Mouse (Mus musculus) CD8-positive naive resting alpha-beta T cell, adult 2 months (primary cell): ENCODE results near the gene Pkn2.

Source experiments
- DNase-seq, 2 experiments: peaks; one replicate each; pipeline ENCODE4 v3.0.0; 2022; ENCODE audit warnings: low read depth in 2 of 2, low spot score in 2 of 2

Gene Pkn2

DNA sequence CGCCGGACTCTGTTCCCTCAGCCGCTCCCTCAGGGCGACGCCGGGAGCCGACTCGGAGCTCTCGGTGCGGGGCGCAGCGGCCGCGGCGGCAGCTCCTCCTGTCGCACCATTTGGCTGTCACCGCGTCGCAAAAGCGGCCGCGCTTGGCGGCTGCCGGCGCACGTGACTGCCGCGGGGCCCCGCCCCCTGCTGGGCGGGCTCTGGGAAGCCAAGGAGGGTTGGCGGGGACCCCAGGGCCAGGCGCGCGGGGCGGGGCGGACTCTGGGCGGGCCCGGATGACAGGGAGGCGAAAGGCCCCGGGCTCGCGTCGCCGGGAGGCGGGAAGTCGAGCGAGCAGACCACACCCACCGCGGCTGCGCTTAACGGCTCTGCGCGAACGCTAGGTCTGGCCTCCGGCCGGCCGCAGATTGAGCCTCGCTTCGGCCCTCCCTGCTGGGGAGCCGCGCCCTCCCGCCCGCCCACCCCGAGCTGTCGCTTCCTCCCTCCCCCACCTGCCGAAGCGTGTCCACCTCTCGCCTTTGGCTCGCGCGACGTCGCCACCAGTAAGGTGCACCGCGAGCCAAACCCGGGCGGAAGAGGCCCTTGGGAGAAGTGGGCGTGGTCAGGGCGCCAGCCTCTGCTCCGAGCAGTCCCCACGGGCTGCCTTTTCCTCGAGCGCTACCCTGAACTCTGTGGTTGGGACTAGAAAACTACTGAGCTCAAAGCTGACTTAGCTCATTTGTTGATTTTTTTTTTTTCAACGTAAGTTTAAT, at the start of gene Pkn2:
TSS of gene Pkn2 (minus strand) at position 133 of the 752 bp plus-strand sequence.
- peak; percentile 97 to 98 for DNase-seq

DNA sequence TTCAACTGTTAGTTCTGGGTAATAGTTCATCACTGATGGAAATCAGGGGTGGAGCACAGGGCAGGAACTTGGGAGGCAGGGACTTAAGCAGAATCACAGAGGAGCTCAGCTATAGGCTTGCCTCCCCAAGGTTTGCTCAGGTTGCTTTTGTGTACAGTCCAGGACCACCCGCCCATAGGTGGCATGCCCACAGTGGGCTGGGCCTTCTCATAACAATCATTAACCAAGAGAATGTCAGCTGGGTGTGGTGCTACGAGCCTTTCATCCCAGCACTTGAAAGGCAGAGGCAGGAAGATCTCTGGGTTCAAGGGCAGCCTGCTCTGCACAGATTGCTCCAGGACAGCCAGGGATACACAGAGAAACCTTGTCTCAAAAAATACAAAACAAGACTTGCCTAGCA, 48.1 kb upstream of the Pkn2 start:
- DNase-seq: no peak

DNA sequence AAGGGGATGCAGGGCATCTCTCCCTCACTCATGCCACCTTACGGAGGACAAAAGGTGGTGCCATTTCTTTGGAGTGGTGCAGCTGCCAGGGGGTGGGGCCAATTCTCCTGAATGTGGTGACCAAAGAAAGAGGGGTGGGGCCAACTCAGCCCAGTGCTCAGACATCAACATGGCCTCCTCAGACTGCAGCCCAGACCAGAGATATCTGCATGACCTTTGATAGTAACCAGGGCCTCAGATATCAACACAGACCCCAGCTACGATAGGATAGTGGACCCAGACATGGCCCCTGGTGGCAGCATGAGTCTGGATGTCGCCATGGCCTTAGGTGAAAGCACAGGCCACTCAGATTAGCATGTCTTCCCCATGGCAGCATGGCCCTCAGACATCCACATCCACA, 45.5 kb upstream of the Pkn2 start:
- no peak for DNase-seq

DNA sequence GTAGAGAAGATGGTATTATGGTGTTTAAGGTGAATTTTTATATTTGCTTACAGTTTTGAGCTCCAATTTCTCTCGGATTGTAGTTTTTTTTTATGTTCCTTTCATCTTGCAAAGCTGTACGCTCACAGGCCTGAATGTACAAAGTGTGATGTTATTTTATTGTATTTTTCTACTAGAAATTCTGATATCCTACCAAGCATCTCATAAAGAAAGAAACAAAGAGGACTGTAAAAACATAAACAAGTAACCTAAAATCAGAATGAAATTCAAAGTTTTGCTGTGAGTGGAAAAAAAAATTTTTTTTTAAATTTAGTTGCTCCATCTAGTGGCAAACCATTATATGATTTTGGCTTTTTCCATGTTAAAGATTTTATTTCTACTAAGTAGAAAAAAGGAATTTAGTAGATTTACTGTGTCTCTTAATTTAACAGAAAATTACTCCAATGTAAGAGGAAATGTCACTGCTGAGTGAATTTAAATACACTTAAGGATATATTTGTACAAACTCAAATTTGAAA, 43.1 kb upstream of the Pkn2 start:
- DNase-seq: no peak

DNA sequence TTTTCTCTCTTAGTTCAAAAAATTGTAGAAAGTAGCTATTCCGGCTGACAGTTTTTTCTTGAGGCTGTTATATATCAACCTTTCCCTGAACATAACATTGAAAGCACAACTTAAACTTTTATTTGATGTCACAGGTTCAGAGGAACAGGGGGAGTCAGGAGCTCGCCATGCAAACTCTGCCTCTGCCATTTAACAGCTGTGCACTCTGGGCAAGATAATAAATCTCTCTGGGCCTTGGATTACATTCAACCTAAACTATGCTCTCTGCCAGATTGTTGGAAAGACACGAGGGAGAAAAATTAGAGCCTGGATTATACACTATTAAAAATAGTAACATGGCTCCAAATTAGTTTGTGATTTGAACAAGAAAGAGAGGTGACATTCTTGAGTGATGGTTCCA, 37.3 kb upstream of the Pkn2 start:
- DNase-seq: no peak

DNA sequence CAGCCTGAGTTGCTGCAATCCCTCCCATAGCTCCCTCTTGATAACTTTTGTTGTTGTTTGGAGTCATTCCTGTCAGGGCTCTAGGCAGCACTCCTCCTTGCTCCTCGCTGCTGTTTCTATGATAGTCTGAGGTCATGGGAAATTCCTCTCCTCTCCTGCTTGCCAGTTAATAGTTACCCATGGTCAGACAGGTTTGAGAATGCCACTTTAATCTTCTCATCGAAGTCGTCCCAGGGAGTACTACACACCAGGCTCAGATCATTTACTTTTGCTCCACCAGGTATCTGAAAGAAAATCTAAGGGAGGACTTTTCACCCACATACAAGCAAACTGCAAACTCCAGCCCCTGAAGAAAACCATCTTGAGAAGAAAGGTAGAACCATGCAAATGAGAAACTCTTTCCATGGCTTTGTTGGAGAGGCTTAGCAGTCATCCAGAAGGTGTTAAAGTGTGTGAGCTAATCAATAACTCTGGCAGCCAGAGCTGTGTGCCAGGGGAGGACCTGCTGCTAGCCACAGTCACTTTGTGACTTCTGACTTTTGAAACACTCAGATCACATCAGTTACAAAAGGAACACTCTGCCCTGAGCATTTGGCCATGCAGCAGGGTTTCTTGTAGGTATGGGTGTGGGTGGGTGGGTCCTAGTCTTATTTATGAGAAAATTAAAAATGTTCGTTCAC, 36.1 kb upstream of the Pkn2 start:
- DNase-seq: no peak

DNA sequence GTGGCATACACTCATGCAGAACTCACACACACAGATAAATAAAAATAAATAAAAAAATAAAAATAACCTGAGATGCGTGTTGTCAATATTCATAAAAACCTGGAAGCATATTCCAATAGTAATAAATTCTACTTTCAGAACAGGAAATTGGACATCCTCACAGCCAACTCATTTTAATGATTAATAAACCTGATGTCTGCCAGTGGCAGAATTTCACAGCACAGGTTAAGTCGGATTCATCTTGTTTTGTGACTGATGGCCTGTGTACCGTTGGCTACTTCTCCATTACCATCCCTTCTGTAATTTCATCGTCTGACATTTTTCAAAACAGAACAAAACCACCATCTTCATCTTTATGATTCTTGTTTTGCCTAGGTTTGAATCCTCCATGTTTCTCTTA, 35.4 kb upstream of the Pkn2 start:
- no peak for DNase-seq

DNA sequence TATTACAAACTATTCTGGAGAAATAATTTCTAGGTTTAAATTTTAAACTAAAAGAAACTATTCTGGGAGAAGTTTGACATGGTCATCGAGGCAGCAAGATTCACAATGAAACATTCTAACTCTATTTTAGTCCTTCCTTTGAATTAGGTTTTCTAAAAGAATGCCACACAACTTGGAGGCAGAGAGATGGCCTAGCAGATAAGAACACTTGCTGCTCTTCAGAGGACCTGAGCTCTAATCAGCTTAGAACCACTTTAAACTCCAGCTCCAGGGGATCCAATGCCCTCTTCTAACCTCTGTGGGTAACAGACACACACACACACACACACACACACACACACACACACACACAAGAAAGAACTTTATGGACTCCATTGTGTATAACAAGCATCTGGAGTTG, 31.5 kb upstream of the Pkn2 start:
- DNase-seq: no peak

DNA sequence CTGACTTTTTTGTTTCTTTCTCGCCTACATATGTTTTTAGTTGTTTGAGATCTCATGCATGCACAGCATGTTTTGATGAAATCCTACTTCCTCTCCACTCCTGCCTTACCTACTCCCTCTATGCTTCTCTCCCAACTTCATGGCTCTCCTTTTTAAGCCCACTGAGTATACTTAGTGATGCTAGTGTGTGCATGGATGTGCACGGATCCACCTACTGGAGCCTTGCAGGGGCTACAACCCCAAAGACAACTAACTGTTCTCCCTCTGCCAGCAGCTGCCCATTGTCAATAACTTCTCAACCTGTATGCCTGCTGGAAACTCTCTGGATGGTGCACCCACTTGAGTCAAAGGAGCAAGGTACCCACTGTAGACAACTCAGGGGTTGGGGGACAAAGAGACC, 17.9 kb upstream of the Pkn2 start:
- no peak for DNase-seq

DNA sequence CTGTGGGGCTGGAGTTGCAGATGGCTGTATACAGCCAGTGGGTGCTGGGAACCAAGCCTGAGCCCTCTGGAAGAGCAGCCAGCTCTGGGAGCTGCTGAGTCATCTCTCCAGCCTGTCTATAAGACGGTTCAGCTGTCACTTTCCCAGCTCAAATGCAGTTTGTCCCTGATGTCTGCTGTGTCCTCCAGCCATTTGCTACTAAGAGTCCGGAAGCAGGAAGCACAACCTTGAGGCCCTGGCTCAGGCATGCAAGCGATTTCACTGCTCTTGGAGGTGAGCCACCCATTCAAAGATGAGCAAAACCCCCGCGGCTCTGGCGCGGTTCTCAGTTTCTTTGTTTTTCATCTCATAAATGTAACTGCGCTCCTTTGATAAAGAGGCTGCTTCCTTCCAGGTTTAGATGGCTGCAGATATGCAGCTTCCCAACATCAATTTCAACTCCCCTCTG, 17.2 kb upstream of the Pkn2 start:
- peak in 1 of 2 experiments; percentile 20 for DNase-seq

DNA sequence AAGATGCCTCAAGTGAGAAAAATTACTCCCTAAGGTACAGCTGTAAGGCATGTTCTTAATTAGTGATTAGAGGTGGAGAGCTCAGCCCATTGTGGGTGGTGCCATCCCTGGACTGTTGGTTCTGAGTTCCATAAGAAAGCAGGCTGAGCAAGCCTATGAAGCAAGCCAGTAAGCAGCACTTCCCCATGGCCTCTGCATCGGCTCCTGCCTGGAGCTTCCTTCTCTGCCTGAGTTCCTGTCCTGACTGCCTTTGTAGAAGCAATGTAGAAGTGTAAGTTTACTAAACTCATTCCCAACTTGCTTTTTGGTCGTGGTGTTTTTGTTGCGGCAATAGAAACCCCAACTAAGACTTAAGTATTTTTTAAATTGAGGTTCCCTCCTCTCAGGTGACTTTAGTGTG, 8.6 kb upstream of the Pkn2 start:
- DNase-seq: no peak

DNA sequence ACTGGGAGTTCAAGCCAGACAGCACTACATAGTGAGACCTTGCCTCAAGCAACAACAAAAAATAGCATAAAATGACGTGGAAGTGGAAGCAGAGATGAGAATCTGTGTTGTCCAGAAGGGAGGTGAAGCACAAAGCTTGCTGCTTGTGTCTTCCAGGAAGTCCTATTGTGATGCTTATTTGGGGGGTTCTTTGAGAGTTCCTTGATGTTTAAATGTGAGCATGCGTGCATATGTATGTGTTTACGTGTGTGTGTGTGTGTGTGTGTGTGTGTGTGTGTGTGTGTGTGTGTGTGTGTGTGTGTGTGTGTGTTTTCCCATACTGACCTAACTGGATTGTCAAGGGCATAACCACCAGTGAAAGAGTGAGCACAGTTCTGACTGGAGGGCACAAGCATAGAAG, 5.2 kb upstream of the Pkn2 start:
- no peak for DNase-seq

DNA sequence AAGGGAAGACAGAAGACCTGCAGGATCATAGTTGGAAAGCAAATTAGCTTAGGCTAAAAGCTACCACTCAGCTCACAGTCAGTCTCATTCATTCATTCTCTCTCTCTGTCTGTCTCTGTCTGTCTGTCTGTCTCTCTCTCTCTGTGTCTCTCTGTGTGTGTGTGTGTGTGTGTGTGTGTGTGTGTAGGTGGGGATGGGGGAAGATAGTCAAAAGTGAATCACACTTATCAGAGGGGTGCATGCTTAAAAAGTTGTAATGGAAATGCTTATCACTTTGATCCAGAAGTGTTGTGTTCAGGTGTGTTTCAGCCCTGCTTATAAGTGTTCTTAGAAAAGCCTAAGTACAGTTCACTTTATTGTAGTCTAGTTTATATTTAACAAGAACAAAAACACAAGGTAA, 2.8 kb upstream of the Pkn2 start:
- no peak for DNase-seq

DNA sequence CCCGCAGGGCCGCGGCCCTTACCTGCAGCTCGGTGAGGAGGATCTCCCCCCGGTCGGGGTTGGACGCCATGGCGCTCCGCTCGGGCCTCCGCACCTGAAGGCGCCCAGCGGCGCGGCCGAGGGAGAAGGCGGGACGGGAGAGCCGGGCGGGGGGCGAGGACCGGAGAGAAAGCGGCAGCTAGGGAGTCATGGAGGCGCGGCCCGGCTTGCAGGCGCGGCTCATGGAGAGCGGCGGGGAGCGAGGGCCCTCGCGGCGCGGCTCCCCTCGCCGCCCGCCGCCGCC, 274 bp downstream of the Pkn2 start:
- no peak for DNase-seq

DNA sequence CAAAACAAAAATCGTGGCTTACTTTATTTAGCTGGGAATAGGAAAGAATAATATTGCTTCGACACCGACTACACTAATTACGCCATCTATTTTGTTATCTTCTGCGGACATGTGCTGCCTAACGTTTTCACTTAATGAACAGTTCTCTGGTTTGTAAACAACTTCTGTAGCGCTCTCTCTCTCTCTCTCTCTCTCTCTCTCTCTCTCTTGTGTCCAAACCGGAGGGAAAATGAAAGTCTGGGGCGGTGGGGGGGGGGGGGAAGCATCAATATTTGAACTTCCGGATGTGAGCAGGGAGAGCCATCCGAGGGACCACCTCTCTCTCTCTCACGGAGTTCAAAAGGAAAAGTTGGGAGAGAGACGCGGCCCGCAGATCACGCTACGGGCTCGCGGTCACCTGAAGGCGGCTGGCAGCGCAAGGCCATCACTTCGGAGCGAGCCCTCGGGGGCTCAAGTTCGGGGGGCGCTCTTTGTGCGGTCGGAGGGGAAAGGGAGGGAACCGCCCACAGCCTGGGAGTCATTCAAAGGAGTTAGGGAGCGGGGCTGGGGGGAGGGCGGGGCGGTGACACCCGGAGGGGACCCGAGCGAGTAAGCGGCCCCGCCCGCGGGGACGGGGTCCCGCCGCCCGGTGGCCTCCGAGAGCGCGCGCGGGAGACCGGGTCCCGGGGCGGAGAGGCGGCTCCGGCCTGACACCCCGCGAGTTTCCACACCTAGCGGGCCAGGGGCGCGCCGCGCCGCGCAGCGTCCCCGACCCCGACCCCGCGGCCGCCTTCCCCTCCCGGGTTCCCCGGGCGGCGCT, 815 bp downstream of the Pkn2 start:
- peak in 1 of 2 experiments; percentile 32 for DNase-seq

DNA sequence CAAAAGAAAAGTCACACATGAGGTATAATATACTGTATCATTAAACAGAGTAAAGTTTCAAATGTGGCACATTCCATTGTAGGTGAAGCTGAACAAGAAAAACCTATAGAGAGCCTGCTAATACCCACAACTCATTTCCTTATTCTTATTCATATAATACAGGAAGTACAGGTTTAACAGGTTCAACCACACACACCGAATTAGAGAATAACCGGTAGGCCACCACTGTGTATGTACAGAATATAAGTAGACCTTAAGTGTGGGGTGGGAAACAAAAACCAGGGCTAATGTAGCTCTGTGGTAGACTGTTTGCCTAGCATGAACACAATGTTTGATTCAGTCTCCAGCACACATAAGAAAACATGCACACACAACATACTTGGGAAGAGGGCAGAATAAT, 18.6 kb downstream of the Pkn2 start:
- DNase-seq: no peak

DNA sequence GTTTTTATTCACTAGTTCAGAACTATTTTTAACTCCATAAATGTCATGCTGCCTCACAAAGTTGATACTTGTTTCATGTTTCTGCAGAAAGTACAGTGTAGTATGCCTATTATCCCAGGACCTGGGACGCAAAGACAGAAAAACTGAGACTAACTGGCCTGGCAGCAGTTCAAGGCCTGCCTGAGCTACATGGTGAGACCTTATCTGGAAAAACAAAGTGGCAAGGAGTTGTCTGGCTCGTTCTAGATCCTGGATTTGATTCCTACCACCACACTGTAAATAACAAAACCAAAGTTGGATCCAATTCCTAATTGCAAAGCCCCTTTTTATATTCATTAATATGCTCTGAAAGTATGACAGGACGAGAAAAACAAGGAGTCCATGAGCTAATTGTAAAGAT, 25.0 kb downstream of the Pkn2 start:
- no peak for DNase-seq

DNA sequence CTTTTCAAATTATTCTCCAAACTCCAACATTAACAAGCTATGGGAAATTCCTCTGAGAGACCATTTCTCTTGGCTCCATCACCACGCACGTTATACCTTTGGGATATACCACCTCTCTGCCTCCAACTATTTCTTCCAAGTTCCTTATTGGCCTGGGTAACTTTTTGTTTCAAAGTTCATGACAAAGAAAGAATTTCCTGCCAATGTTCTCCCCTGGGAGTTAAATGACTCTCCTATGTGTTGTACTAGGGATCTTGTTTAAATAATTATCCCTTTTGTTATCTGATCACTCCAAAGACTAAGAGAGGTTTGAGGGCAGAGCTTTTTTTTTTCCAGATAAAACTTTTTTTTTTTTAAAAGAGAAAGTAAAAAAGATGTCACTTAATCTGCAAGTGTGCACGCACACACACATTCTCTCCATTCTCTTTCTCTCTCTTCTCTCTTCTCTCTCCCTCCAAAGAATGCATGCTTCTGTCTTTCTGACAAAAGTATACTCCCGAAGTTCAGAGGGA, 25.8 kb downstream of the Pkn2 start:
- DNase-seq: no peak

DNA sequence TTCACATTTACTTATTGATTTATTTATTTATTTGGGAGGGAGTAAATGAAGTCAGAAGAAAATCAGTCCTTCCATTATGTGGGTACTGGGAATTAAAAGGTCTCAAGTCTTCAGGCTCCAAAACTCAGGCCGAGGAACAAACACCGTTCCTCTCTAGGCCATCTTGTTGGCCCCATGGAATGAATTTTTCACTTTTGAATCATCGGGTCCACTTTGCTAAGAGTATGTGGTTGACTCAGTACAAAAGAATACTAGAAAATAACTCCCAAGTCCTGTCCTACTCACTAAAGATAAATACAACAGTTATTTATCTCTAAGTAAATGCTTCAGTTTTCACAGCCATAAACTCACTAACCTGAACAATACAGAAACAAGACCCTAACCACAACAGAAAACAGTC, 28.9 kb downstream of the Pkn2 start:
- DNase-seq: no peak

DNA sequence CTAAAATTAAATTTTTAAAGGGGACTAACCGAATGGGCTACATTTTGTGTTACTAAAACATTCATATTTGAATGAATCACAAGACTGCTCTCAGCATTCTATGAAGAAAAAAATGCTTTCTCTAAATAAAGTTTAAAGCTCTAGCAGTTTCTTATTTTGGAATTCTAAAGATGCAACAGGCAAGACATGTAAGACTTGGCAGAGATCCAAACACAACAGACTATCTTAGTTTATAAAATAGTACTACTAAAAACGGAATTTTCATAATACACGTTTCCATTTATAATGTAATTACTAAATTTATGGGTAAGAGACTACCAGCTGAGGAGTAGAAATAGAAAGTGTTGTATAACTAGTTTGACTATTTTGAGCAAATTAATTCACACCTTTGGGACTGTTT, 30.2 kb downstream of the Pkn2 start:
- DNase-seq: no peak

DNA sequence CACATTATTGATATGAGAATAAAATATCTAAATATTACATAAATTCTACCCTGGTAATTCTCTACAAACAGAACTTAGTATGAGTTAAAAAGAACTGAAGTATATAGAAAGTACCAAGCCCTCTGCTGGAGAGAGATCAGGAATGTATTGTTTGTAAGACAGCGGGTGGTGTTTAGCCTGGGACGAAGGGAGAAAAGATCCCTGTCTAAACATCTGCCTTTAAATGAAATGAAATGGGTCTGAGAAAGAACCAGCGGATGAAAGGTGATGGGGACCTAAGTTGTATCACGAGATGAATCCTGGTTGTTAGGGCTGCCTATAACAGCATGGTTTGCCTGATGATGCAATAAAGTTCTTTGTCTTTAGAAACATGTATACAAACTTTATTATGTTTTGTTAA, 41.8 kb downstream of the Pkn2 start:
- DNase-seq: no peak

DNA sequence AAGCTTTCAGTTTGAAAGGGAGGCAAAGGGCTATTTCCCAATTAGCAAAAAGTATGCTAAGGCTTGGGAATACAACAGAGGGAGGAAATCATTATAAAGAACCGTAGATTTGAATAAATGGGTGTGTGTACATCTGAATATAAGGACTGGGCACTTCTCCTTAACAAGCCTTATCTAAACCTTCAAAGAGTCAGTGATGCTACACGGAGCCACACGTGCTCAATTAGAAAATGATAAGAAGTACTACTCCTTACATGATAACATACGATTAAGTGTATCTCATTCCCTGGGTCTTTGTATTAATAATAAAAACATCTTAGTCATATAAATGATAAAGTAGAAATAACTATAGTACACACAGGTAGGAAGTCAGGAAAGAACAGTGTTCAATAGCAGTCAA, 47.0 kb downstream of the Pkn2 start:
- no peak for DNase-seq
